Mouse (Mus musculus): ENCODE results near the gene Sh3pxd2b. TPM values are rescaled to one million over a fixed set of nuclear protein-coding genes. Genes with fewer than 3 reads are reported as not detected.

Gene Sh3pxd2b
- polyA plus RNA-seq, 1 experiment: 48.4 TPM

DNA sequence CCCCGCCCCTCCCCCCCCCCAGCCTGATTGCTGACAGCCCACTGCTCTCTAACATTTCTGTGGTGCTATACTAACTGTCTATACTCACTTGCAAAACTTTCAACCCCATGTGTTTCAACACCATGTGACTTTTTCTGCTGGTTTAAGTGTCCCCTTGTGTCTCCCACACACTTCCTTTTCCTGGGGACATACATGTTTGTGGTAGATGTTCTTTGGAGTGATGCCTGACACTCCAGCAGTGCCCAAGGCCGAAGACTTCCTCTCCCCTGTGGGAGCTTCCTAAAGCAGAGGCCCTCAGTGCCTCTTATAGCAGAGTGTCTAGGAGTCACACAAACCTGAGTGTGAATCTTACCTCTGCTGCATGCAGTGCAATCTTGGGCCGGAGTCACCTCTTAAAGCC lies 60.2 kb downstream of the Sh3pxd2b start:
- TF ChIP-seq POLR2A (IDR thresholded peaks at IDR 0.05; ENCODE audit: borderline replicate concordance, extremely low read depth, insufficient read depth, insufficient read length, poor library complexity, severe bottlenecking) (no peak), CTCF (IDR thresholded peaks at IDR 0.05; ENCODE audit: borderline replicate concordance, extremely low read depth, insufficient read depth, insufficient read length) (no peak)

GRCm38 (mm10) chr11:32409052-32409451 lies 61.4 kb downstream of the Sh3pxd2b start:
- TF ChIP-seq CTCF (IDR thresholded peaks at IDR 0.05; ENCODE audit: borderline replicate concordance, extremely low read depth, insufficient read depth, insufficient read length) (no peak), POLR2A (IDR thresholded peaks at IDR 0.05; ENCODE audit: borderline replicate concordance, extremely low read depth, insufficient read depth, insufficient read length, poor library complexity, severe bottlenecking) (no peak)
- DNase-seq (ENCODE audit: low read depth): no peak

More for the DNA sequence above, 60.2 kb downstream of the Sh3pxd2b start:
- no peak for DNase-seq (ENCODE audit: low read depth)

DNA sequence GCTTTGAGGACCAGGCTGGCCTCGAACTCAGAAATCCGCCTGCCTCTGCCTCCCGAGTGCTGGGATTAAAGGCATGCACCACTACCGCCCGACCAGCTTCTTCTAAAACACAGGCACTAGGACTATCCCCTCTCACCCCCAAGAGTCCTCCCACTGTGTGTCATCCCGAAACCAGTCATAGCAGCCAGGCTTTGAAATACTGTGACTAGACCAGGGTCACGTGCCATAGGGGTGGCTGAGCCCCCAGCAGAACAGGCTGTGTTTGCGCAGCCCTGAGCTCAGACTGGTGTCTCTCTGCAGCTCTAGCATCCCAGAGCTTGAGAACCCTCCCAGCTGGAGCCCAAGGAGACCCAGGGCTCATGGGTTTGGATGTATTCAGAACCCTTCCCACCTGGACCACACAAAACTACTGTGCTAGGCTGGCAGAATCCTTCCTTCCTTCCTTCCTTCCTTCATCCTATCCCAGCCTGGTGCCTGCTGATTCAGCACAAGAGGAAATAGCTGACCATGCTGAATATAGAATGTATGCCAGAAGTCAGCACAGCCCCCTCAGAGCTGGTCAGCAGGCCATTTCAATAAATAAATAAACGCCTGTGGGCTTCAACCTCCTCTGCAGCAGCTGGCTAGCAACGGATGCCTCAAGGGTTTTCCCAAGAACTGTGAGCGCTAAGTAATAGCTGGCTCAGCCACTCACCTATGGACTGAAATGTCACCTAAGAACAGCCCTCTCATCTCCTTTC lies 62.4 kb downstream of the Sh3pxd2b start:
- DNase-seq (ENCODE audit: low read depth): peak; percentile 28
- TF ChIP-seq CTCF (IDR thresholded peaks at IDR 0.05; ENCODE audit: borderline replicate concordance, extremely low read depth, insufficient read depth, insufficient read length) (no peak), POLR2A (IDR thresholded peaks at IDR 0.05; ENCODE audit: borderline replicate concordance, extremely low read depth, insufficient read depth, insufficient read length, poor library complexity, severe bottlenecking) (no peak)

DNA sequence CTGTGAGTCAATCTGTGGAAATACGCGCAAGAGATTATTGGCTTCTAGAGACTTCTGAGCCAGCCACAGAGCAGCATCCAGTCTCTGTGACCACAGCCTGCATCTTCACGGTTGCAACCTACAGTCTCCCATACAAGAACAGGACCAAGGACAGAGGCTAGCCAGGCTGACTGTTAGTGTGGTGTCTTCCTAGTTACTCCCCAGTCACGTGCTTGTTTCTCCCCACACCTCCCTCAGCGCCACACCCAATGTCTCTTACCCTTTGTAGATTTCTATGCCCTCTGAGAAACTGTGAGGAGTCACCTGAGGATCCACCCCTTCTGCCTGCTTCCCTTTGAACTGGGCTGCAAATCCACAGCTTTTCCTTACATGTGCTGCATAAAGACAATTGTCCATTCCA lies 72.4 kb downstream of the Sh3pxd2b start:
- DNase-seq (ENCODE audit: low read depth): no peak
- TF ChIP-seq POLR2A (IDR thresholded peaks at IDR 0.05; ENCODE audit: borderline replicate concordance, extremely low read depth, insufficient read depth, insufficient read length, poor library complexity, severe bottlenecking) (no peak), CTCF (IDR thresholded peaks at IDR 0.05; ENCODE audit: borderline replicate concordance, extremely low read depth, insufficient read depth, insufficient read length) (no peak)

- TF ChIP-seq CTCF (IDR thresholded peaks at IDR 0.05; ENCODE audit: borderline replicate concordance, extremely low read depth, insufficient read depth, insufficient read length) (no peak), POLR2A (IDR thresholded peaks at IDR 0.05; ENCODE audit: borderline replicate concordance, extremely low read depth, insufficient read depth, insufficient read length, poor library complexity, severe bottlenecking) (no peak)
- DNase-seq (ENCODE audit: low read depth): no peak
Observed at GRCm38 (mm10) chr11:32423311-32423710, 75.7 kb downstream of the Sh3pxd2b start.

- DNase-seq (ENCODE audit: low read depth): no peak
- TF ChIP-seq CTCF (IDR thresholded peaks at IDR 0.05; ENCODE audit: borderline replicate concordance, extremely low read depth, insufficient read depth, insufficient read length): no peak
- no peak for TF ChIP-seq POLR2A (IDR thresholded peaks at IDR 0.05; ENCODE audit: borderline replicate concordance, extremely low read depth, insufficient read depth, insufficient read length, poor library complexity, severe bottlenecking)
Observed at GRCm38 (mm10) chr11:32424600-32424999, 77.0 kb downstream of the Sh3pxd2b start.

GRCm38 (mm10) chr11:32425043-32425658 lies 77.5 kb downstream of the Sh3pxd2b start:
- DNase-seq (ENCODE audit: low read depth): no peak
- no peak for TF ChIP-seq CTCF (IDR thresholded peaks at IDR 0.05; ENCODE audit: borderline replicate concordance, extremely low read depth, insufficient read depth, insufficient read length)
- no peak for TF ChIP-seq POLR2A (IDR thresholded peaks at IDR 0.05; ENCODE audit: borderline replicate concordance, extremely low read depth, insufficient read depth, insufficient read length, poor library complexity, severe bottlenecking)

DNA sequence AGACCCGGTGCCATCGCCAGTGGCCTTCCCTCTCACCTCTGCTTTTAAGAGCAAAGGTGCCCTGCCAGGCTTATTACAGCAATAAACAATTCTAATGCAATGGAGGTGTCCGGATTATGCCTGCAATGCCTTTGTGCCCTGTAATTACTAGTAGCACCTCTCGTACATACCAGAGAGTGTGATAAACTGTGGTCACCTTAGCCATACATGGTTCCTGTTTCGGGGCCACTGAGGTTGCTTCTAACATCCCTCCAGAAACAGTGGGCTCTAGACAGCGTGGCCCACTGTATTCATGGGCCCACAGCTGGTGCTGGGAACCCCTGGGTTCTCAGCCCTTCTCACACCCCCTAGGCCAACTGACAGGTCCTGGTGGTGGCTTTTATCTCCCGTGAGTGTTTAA lies 79.9 kb downstream of the Sh3pxd2b start:
- TF ChIP-seq POLR2A (IDR thresholded peaks at IDR 0.05; ENCODE audit: borderline replicate concordance, extremely low read depth, insufficient read depth, insufficient read length, poor library complexity, severe bottlenecking) (no peak), CTCF (IDR thresholded peaks at IDR 0.05; ENCODE audit: borderline replicate concordance, extremely low read depth, insufficient read depth, insufficient read length) (no peak)
- no peak for DNase-seq (ENCODE audit: low read depth)

DNA sequence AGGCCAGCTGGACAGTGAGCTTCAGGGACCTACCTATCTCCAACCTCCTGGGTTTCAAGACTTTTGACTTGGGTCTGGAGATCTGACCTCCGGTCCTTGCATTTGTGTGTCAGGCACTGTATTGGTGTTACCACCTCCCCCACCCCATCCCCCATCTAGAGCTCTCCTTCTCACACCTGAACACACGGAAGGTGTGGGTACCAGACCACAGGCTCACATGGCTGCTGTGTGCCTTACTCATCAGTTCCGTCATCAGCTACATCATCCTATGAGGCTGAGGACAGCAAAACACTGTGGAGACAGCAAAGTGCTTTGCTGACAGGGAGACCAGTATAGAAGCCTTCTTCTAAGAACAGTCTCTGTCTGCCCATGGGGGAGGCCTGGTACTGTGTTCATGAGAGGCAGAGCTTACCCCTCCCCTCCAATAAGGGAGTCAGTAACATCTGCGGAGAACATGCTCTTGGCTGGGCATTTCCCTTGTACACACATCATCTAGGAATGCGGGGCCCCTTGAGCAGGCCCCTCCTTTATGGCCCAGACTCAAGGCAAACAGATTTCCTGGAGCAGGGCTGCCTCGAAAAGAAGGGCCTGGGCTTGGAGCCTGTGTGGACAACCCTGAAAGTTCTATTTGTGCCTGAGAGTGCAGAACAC lies 87.9 kb downstream of the Sh3pxd2b start:
- TF ChIP-seq CTCF (IDR thresholded peaks at IDR 0.05; ENCODE audit: borderline replicate concordance, extremely low read depth, insufficient read depth, insufficient read length): no peak
- no peak for TF ChIP-seq POLR2A (IDR thresholded peaks at IDR 0.05; ENCODE audit: borderline replicate concordance, extremely low read depth, insufficient read depth, insufficient read length, poor library complexity, severe bottlenecking)
- DNase-seq (ENCODE audit: low read depth): peak; percentile 42

DNA sequence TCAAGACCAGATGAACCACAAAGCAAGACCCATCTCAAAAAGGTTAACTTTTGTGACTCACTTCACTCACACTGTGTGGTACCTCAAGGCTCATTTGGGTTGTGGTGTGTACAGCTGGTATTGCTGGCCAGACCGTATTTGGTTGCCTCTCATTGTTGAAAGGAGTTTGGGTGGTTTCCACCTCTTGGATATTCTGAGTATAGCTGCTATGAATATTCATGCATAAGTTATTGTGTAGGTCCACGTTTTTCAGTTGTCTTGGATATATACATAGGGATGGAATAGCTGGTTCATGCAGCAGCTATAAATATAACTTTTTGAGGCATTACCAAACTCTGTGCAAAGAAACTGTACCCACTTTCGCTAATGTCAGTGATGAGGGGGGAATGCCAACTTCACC lies 95.0 kb downstream of the Sh3pxd2b start:
- no peak for TF ChIP-seq POLR2A (IDR thresholded peaks at IDR 0.05; ENCODE audit: borderline replicate concordance, extremely low read depth, insufficient read depth, insufficient read length, poor library complexity, severe bottlenecking)
- no peak for TF ChIP-seq CTCF (IDR thresholded peaks at IDR 0.05; ENCODE audit: borderline replicate concordance, extremely low read depth, insufficient read depth, insufficient read length)
- DNase-seq (ENCODE audit: low read depth): no peak

DNA sequence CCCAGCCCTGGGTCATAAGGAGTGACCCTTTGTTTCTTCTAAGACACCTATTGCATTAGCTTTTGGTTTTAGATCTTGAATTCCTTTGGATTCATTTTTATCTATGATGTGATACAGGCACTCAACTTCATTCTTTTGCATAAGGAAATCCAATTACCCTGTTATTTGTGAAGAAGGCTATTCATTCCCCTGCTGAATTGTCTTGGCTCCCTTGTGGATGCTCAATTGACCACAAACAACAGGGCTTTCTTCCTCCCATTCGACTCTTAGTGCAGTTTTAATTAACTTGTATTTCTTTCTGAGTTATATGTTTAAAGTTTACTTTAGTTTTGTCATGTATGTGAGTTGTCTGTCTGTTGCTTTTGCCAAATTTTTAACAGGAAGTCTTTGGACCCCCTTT lies 96.6 kb downstream of the Sh3pxd2b start:
- no peak for TF ChIP-seq CTCF (IDR thresholded peaks at IDR 0.05; ENCODE audit: borderline replicate concordance, extremely low read depth, insufficient read depth, insufficient read length)
- no peak for TF ChIP-seq POLR2A (IDR thresholded peaks at IDR 0.05; ENCODE audit: borderline replicate concordance, extremely low read depth, insufficient read depth, insufficient read length, poor library complexity, severe bottlenecking)

More for the DNA sequence above, 96.6 kb downstream of the Sh3pxd2b start:
- DNase-seq (ENCODE audit: low read depth): peak; percentile 62
